Mouse (Mus musculus): ENCODE results near the gene Dusp27.

The Dusp27 gene

DNA sequence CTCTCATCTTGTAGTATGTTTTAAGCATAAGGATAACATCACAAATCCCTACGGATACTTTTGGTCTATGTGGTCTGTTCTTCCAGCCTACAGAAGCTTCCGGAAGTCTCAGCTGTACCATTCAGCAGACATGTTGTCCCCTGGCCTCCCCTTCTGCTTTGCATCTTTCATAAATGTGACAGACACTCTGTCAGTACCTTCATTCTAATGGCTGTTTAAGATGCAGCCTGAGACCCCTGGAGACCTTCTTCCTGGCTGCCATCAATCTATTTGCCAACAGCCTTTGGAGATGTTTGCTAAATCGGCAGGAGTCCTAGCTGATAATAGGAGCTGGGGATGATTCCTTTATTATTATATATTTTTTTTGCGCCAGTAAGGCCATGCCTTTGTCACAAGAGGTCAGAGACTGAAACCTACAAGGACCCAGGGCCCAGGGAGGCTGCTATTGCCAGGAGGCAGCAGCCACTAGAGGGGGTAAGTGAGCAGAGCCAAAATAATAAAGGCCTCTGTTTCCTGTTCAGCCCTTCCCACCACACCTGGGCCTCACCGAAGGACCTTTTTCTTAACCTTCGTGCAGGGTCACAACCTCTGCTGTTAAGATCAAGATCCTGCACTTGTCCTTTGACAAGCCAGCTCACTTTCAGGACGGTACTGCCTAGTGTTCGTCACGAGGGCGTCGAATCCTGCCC is 24.7 kb downstream of the Dusp27 start:
- DNase-seq (ENCODE audit: low read depth), result no peak

DNA sequence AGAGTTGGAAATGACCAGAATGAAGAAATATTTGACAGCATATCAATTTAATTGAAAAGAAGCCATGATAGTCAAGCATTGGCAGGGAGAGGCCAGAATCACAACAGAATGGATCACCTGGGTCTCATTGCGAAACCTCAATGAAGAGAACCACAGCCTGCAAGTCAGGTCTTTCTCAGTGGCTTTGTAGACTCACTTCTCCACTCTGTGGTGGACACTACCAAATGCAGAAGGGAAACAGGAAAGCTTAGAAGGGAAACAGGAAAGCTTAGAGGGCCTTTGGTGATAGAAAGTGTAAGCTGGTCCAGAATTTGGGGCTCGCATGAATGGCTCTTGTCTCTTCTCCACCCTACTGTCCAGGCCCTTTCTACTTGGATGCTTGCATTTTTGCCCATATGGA is 29.6 kb downstream of the Dusp27 start:
- no peak for DNase-seq (ENCODE audit: low read depth)

DNA sequence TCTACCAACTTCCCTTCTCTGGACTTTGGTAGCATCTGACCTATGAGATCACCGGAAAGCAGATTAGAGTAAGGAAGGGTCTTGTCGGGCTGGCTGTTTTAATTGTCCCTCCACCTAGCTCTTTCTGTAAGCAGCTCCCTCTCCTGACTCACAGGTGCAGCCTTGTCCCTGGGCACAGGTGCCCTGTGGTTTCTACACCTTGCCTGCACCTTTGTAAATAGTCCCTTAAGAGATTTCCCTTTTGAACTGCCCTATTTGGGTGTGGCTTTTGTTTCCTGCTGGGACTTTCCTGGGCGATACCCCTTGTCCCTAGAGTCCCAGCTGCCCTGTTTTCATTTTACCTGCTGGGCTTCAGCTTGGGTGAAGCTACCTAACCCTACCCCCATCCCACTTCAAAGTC is 33.3 kb downstream of the Dusp27 start:
- no peak for DNase-seq (ENCODE audit: low read depth)

DNA sequence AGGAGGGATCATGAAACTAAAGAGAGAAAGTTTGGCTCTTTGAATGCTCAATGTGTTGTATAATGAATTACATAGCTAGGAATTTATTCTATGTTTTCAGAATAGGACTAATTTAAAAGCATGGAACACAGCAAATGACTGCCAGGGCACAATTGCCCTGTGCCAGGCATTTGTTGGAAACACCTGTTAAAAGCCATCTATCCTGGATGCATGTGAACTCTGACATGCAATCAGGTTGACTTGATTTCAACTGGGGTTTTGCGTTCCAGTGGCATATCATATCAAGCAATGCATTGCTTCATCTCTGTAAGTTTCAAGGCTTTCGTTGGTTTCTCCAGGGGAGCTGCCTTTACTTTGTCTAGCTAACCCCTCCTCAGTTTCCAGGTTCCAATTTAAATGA is 37.4 kb downstream of the Dusp27 start:
- no peak for DNase-seq (ENCODE audit: low read depth)

DNA sequence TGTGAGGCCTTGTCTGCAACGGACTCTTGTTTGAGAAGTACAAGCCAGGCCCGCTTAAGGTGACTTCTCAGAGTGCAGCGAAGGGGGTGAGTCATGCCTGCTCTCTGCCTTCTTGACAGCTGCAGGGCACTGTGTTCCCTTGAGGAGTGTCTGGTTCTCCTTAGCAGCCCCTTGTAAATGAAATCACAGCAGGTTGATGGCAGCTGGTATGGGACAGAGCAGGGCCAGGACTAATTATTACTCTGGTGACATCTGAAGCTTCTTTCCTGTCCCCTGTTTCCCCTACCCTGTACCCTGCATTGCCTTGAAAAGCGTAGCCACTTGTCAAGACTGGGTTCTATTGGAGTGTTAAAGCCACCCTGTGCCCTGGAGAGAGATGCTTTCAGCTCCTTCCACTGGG is 38.0 kb downstream of the Dusp27 start:
- DNase-seq (ENCODE audit: low read depth), result no peak

DNA sequence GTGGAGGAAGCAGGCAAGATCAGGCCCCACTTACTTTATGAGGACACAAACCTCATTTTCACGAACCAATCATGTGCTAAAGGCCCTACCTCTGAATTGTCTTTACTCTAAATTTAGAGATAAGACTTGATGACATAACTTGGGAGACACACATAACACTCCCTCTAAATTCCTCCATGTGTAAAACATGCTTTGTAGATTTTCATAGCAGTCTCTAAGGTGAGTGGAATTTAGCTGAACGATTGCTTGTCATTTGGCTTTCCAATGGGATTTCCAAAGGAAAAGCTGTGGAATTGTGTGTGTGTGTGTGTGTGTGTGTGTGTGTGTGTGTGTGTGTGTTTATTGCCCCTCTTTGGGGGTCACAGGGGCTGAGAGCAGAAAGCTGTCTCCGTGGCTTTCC is 38.4 kb downstream of the Dusp27 start:
- DNase-seq (ENCODE audit: low read depth), result no peak

DNA sequence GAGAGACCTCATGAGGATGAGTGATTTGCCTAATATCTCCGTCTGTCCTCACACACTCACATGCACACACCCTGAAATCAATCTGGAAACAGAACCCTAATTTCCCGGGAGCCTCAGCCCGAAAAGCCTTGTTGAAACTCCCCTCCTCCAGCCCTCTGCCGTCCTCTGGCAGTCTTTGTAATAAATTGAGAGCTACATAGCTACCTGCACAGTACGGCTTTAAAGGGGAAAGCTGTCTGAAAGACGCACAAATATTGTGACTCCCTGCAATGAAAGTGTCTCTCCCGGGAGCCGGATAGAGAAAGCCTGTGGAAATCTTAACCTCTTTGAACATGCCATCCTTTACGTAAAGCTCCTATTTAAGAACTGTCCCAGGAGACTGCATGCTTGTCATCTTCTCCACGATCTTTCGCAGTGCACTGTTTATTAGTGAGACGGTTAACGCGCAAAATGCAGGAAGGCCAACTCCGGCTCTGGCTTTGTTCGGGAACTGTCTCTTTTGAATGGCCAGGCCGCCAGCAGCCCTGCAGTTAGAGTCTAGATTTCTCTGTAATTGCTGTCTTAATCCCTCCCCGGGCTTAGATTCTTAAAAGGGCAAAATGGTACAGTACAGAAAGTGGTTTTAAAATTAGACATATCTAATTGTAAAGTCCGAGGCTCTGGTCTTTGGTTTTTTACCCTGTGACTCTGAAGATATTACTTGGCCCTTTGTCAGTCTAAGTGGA is 39.1 kb downstream of the Dusp27 start:
- DNase-seq (ENCODE audit: low read depth), result no peak

DNA sequence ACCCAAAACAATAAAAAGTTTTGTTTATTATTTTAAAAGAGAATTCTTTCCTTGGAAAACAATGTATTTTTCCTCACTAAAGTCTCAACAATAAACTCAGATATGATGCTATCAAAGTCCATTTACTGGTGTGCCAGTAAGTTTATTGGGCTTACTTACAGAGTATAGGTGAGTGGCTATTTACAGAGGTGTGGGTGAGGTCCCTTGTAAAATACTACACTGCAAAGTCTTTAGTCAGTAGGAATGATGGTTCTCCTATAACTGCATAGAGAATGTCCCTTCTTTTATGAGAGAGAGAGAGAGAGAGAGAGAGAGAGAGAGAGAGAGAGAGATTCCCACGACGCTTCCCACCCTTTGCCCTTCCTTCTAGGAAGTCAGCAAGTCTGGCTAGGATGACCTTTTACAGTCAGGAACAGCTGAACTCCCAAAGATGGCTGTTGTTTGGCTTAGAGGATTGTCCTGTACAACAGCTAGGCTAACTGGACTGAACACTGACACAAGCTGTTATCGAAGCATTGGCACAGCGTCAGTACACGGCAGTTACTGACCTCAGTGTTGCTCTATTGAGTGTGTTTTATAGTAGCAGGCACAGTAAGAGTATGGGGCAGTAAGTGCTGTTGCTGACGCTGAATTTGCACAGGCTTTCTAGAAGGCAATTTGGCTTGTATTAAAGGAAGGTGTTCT is 50.5 kb downstream of the Dusp27 start:
- no peak for DNase-seq (ENCODE audit: low read depth)

DNA sequence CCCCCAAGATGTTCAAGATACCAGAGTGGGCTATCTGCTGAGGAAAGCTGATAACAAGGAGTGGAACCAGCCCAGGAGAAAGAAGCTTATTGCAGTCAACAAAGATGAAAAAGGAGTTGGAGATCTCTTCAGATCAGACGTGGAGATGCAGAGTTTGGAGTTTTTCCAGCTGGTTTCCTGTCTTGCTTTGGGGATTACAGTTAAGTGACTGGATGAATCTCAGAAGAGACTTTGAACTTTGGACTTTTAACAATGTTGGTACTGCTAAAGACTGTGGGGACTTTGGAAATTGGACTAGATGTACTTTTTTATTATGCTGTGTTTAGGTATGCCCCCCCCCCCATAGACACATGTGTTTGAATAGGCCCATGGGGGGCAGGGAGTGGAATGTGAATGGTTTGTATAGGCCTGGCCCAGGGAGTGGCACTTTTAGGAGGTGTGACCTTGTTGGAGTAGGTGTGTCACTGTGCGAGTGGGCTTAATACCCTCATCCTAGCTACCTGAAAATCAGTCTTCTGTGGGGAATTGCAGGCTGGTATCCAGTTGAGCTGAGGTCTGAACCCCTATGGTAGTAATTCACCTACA is 59.8 kb downstream of the Dusp27 start:
- no peak for DNase-seq (ENCODE audit: low read depth)

DNA sequence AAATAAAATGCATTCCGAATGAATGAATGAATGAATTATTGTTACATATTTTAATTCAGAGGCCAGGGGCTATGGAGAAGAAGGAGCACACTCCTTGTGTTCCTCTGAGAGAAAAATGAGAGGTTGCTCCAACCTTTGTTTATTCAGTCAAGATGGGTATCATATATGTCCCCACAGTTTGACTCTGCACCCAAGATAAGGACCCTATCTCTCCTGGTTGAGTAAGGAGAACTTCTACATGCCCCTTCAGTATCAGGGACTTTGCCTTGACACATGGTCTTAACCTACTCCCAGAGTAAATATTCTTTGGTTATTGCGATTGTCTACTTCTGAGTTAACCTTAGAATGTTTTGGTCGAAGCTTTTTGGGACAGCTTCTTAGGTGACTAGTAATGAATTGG is 63.9 kb downstream of the Dusp27 start:
- DNase-seq (ENCODE audit: low read depth), result no peak

DNA sequence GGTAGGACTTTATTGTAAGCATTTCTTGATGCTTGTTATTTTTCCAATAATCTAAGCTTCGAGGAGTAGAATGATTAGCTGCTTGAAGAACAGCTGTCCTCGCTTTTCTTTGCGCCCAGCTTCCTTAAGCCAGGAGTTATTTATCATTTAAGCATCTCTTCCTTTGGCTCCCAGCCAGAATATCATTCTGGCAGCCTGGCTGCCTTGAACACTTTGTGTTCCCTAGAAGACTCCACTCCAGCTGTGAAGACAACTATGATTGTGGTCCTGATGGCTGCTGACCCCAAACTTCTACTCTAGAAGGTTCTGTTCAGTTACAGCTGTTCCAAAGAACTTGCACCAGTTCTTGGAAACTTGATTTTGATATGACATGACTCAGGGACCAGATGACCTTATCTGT is 66.2 kb downstream of the Dusp27 start:
- no peak for DNase-seq (ENCODE audit: low read depth)

DNA sequence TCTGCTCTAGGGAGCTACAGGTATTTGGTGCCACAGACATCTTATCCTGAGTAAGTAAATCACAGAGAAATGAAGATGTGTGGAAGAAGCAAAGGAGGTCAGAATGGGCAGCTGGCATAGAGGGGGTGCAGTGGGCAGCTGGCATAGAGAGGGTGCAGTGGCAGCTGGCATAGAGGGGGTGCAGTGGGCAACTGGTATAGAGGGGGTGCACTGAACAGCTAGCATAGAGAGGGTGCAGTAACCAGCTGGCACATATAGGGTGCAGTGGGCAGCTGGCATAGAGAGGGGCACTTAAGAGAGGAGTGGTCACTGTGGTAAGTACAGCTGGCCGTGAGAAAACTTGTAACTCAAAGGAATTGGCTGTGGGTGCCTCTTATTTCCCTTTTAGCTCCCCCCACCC is 67.3 kb downstream of the Dusp27 start:
- no peak for DNase-seq (ENCODE audit: low read depth)

DNA sequence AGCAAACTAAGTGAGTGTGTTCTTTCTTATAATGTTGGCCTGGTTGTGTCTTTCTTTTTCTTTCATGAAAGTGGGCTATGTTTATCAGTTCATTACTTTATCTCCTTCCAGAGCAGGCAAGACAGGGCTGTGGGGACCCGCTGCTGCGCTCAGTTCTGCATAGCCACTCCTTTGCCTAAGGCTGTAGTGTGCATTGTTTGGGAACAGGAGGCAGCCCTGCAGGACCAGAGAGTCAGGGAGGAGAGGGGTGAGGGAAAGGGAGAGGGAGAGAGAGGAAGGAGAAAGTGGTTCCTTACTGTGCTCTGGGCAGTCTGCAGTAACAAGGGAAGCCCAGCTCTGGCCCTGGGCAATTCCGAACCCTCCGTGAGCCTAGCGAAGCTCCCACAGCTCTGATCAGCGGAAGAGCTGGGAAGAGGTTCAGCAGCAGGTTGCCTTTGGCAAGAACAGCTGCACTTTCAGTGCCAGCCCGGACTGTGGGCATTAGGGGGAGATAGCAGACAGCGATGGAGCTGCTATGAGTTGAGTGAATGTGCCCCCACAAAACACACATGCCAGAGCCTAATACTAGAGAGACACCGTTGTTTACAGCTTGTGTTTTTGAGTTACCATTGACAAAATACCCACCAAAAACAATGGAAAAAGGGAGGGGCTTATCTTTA is 71.5 kb downstream of the Dusp27 start:
- DNase-seq (ENCODE audit: low read depth), result no peak

DNA sequence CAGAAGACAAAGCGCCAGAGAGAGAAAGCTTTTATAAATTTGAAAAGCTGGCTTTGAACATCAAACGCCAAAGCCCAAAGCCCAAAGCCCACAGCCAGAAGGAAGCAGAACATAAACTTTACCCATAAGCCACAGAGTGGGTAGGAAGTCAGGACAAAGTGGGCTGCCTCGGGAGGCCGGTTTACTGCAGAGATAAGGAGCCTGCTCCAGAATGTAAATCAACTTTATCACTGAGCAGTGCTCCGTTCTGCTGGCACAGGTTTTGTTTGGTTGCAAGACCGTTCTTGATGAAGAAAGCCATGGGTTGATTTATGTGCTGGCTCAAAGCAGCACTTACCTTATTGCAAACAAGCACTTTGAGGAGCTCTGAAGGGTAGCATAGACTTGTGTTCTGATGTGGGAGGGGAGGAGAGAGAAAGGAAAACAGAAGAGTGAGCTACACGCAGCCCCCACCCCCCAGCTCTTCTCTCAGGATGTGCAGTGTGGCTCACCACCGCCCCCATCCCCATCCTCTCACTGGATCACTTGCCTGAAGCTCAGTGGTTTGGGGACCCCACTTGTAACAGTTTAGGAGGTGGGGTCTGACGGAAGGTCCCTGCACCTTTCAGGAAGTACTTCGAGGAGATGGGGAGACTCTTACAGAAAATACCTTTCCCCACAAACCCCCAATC is 74.3 kb downstream of the Dusp27 start:
- DNase-seq (ENCODE audit: low read depth), result no peak

DNA sequence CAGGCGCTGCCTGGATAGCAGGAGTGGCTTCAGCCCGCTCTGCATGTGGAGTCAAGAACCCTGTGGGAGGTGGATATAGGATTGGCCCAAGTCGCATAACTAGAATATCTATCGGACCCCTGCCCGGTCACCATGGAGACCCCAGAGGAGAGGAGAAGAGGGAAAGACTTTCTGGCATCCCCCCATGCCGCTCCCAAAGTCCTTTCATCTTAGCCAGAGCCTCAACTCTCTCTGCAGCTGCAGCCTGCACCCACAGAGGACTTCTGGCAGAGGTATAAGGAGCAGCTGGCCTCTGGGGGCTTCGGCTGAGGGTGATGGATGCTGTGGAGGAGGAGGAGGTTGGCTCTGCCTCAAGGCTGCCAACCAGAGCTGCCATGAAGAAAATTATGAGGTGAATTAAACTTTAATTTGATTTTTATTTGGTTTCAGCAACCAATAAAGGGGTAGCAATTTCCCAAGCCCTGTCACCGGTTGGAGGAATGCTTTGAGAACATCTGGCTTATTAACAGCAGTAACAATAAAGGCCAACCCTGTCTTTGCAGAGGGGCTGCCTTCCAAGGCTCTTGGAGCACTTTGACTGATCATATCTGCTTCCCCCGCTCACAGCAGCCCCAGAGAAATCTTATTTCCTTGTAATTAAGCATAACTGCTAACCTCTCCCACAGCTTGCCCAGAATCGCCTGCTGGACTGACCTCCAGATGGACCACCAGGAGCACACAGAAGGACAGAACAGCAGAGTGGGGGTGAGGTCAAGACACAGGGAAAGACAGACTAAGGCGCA is 78.5 kb downstream of the Dusp27 start:
- DNase-seq (ENCODE audit: low read depth), result no peak

DNA sequence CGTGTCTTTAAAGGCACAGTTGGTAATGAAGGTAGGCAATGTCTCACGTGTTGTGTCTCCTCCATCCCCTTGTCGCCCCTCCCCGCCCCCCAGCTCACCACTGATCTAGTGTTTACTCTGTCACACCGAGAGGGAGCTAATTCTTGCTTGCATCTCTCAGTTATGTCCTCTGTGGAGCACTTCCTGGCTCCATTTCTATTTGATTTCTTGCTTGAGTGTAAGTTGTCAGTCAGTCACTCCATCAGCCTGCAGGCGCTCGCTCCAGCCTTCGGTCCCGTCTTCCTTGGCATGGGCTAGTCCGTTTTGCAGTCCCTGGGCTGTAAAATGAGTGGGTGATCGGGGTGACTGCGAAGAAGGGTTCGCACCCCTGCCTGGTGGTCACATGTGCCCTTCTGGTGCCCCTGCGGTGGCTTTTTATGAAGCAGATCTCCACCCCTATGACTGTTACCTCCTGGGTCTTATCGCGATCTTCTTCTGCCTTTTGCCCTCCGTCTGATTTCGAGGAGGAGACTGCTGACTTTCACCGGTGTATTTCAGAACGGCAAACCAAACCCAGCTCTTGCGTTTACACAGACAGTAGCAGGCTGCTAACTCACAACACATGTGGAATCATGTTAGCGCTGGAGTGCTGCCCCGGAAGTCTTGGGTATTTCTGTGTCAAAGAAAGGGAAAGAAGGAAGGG is 79.4 kb downstream of the Dusp27 start:
- no peak for DNase-seq (ENCODE audit: low read depth)

All from fibroblast of lung, adult 2 months (primary cell).